Mouse (Mus musculus) liver (tissue): ENCODE measurements around the gene Cplx2.
A peak's percentile ranks its signal among the peaks of the same experiment; 100 is the strongest.

Source experiments
- DNase-seq: peaks from one replicate; pipeline ENCODE4 v3.0.0-alpha.2; 2020; ENCODE audit warnings: mixed read lengths

Gene Cplx2

GRCm38 (mm10) chr13:54371387-54372330 lies 510 bp downstream of the Cplx2 start:
- peak; percentile 80 for DNase-seq

- DNase-seq = peak; percentile 45
Measured at GRCm38 (mm10) chr13:54372665-54373064, 1.5 kb downstream of the Cplx2 start.

- no peak for DNase-seq
Measured at GRCm38 (mm10) chr13:54374106-54374706, 3.1 kb downstream of the Cplx2 start.

- no peak for DNase-seq
Measured at GRCm38 (mm10) chr13:54375497-54376495, 4.6 kb downstream of the Cplx2 start.

- DNase-seq = no peak
Measured at GRCm38 (mm10) chr13:54376736-54377135, 5.6 kb downstream of the Cplx2 start.

GRCm38 (mm10) chr13:54378051-54378450 lies 6.9 kb downstream of the Cplx2 start:
- peak; percentile 19 for DNase-seq

GRCm38 (mm10) chr13:54380421-54380820 lies 9.3 kb downstream of the Cplx2 start:
- DNase-seq = no peak

- no peak for DNase-seq
Measured at GRCm38 (mm10) chr13:54381396-54381795, 10.2 kb downstream of the Cplx2 start.

GRCm38 (mm10) chr13:54383531-54383930 lies 12.4 kb downstream of the Cplx2 start:
- no peak for DNase-seq

- no peak for DNase-seq
Measured at GRCm38 (mm10) chr13:54384518-54384917, 13.4 kb downstream of the Cplx2 start.

GRCm38 (mm10) chr13:54385008-54386004 lies 14.2 kb downstream of the Cplx2 start:
- DNase-seq = no peak

GRCm38 (mm10) chr13:54389971-54390564 lies 18.9 kb downstream of the Cplx2 start:
- no peak for DNase-seq

- no peak for DNase-seq
Measured at GRCm38 (mm10) chr13:54390565-54391013, 19.4 kb downstream of the Cplx2 start.

- no peak for DNase-seq
Measured at GRCm38 (mm10) chr13:54391313-54391712, 20.2 kb downstream of the Cplx2 start.

GRCm38 (mm10) chr13:54397069-54397468 lies 25.9 kb downstream of the Cplx2 start:
- DNase-seq = no peak

GRCm38 (mm10) chr13:54400565-54401179 lies 29.5 kb downstream of the Cplx2 start:
- DNase-seq = no peak

GRCm38 (mm10) chr13:54401180-54401569 lies 30.0 kb downstream of the Cplx2 start:
- no peak for DNase-seq

GRCm38 (mm10) chr13:54402346-54402745 lies 31.2 kb downstream of the Cplx2 start:
- DNase-seq = no peak

GRCm38 (mm10) chr13:54403224-54404070 lies 32.3 kb downstream of the Cplx2 start:
- no peak for DNase-seq

GRCm38 (mm10) chr13:54404205-54404604 lies 33.1 kb downstream of the Cplx2 start:
- no peak for DNase-seq
